Mouse (Mus musculus): ENCODE results near the gene Olfr1048.

DNA sequence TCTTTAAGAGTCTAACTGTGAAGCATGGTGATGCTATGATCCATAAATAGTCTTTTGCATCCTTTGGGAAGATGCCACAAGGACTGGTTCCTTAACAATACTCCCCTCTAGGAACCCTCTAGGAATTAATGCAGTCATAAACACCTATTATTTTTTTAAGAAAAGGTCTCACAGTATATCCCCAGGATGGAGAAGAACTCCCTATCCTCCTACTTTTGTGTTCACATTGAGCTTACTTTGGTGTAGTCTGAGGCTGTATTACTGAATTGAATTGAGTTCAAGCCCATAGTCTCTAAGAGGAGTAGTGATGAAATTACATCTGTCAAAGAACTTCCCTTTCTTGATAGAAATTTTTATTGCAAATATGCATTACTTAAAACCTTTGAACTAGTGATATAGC is 37.2 kb downstream of the Olfr1048 start, which contains the start of gene Olfr1045:
- TF ChIP-seq EP300 (IDR thresholded peaks at IDR 0.05; ENCODE audit: low read depth in 1 of 2, low read length in 2 of 2) (no peak), CTCF (IDR thresholded peaks at IDR 0.05 in 2 of 3, conservative IDR thresholded peaks at IDR 0.05 in 1 of 3; ENCODE audit: control insufficient read depth in 1 of 3, insufficient read depth in 1 of 3, low read depth in 2 of 3, low read length in 3 of 3, poor library complexity in 1 of 3, severe bottlenecking in 1 of 3) (no peak), ZKSCAN1 (IDR thresholded peaks at IDR 0.05; ENCODE audit: low read depth, low read length) (no peak), NRF1 (IDR thresholded peaks at IDR 0.05; ENCODE audit: insufficient read depth, low read depth, low read length, poor library complexity, severe bottlenecking) (no peak)
